9 mouse cellular contexts compared by ENCODE assay signal in the genomic region with DNA sequence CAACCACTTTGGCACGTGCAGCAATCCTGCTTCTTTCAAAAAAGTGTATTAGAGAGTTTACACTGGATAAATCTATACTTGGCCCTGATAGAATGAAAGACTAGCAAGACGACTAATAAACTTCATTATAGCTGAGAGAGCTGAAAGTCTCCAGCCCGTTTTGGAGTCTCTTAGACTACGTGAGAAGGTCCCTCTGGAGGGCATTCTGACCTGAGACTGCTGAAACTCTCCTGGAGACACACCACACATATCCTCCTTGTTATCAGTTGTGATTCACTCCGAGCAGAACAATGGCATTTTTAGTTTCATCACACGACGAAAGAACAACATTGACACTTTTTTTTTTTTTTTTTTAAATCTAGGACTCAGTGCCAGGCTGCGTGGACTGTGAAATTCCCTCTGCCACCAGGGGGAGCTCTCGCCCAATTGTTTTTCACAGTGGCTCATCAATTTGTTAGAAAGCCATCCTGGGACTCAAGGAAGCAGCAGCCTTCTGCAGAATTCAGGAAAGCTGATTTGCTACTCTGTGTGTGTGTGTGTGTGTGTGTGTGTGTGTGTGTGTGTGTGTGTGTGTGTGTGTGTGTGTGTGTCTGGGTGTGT.
A peak's percentile ranks its signal among the peaks of the same experiment; 100 is the strongest.
DNase-seq lines count a peak whose midpoint lies in the region; ATAC-seq and TF ChIP-seq lines count a peak whose summit lies in the region.
"Had no signal": no experiment of that assay in that cellular context is flagged by ENCODE, and none has a peak within 500 bp of the region (broad histone marks: within the 10 kb centered on the region; RNA-seq: fewer than 3 reads in every experiment).

No protein-coding gene starts in this region.

- TF ChIP-seq EP300 in stomach, postnatal 0 days (optimal IDR thresholded peaks at IDR 0.05): no peak

- no peak; the same call in 1 of the 2 replicates for ATAC-seq in neural tube, embryonic 15.5 days (ENCODE audit: low FRiP score)
- ATAC-seq in limb, embryonic 11.5 days (ENCODE audit: insufficient number of reproducible peaks, low FRiP score, low TSS enrichment, low read depth): no peak
- peak; percentile 59; the same call in 1 of the 2 replicates for ATAC-seq in neural tube, embryonic 13.5 days (ENCODE audit: low read depth)
- ATAC-seq in stomach, postnatal 0 days (ENCODE audit: low FRiP score, low TSS enrichment): peak; percentile 38; the same call in 1 of the 2 replicates

- no peaks in the 10 kb centered on the region for H3K27me3 ChIP-seq in neural tube, embryonic 15.5 days (replicated peaks)
- no peaks in the 10 kb centered on the region for H3K27me3 ChIP-seq in limb, embryonic 11.5 days (ENCODE audit: control insufficient read depth, insufficient read depth, low read length)
- no peaks in the 10 kb centered on the region for H3K27me3 ChIP-seq in neural tube, embryonic 13.5 days
- H3K27me3 ChIP-seq in stomach, postnatal 0 days (ENCODE audit: control insufficient read depth, insufficient read depth, low read length): no peaks in the 10 kb centered on the region
- H3K27me3 ChIP-seq: embryonic facial prominence, embryonic 12.5 days had no signal

- 33% methylated on average over 9 of the region's 9 CpGs for WGBS in neural tube, embryonic 15.5 days
- WGBS in limb, embryonic 11.5 days: 35% methylated on average over 9 of the region's 9 CpGs
- 35% methylated on average over 9 of the region's 9 CpGs for WGBS in neural tube, embryonic 13.5 days
- WGBS in stomach, postnatal 0 days: 12% methylated on average over 9 of the region's 9 CpGs

- no peak overlapping the region for H3K4me2 ChIP-seq in neural tube, embryonic 15.5 days
- no peak overlapping the region for H3K4me2 ChIP-seq in limb, embryonic 11.5 days (ENCODE audit: low read depth, severe bottlenecking)
- no peak overlapping the region for H3K4me2 ChIP-seq in neural tube, embryonic 13.5 days
- H3K4me2 ChIP-seq in stomach, postnatal 0 days (replicated peaks; ENCODE audit: low read depth): no peak overlapping the region
- H3K4me2 ChIP-seq: embryonic facial prominence, embryonic 12.5 days had no signal

- no peak overlapping the region for H3K27ac ChIP-seq in neural tube, embryonic 15.5 days (replicated peaks)
- no peak overlapping the region for H3K27ac ChIP-seq in limb, embryonic 11.5 days (replicated peaks; ENCODE audit: low read depth, low read length)
- no peak overlapping the region for H3K27ac ChIP-seq in neural tube, embryonic 13.5 days (replicated peaks)
- H3K27ac ChIP-seq in stomach, postnatal 0 days (replicated peaks): no peak overlapping the region
- H3K27ac ChIP-seq: embryonic facial prominence, embryonic 12.5 days had no signal

- H3K9ac ChIP-seq in neural tube, embryonic 15.5 days (replicated peaks): no peak overlapping the region
- H3K9ac ChIP-seq in limb, embryonic 11.5 days (ENCODE audit: low read length): no peak overlapping the region
- H3K9ac ChIP-seq in neural tube, embryonic 13.5 days: no peak overlapping the region
- no peak overlapping the region for H3K9ac ChIP-seq in stomach, postnatal 0 days (ENCODE audit: low read length)
- H3K9ac ChIP-seq: embryonic facial prominence, embryonic 12.5 days had no signal

- TF ChIP-seq CTCF in stomach, postnatal 0 days (IDR thresholded peaks at IDR 0.05; ENCODE audit: low read depth): peak; percentile 85

- intact Hi-C loops in gastrocnemius, postnatal 36 days (cut with DNase I): no loop called here

- DNase-seq in neural tube, embryonic 10.5 days (ENCODE audit: extremely low spot score, low spot score): peak; percentile 90
- peak; percentile 81 for DNase-seq in embryo, embryonic 10 days (ENCODE audit: low spot score)
- DNase-seq in gastrocnemius, postnatal 36 days: peak; percentile 53 to 69
- peak; percentile 30 to 82 for DNase-seq in kidney, adult 8-10 months
- DNase-seq in limb, embryonic 11.5 days (ENCODE audit: low spot score): peak; percentile 92
- peak; percentile 84 for DNase-seq in stomach, postnatal 0 days (ENCODE audit: low spot score)

- H3K9me3 ChIP-seq in neural tube, embryonic 15.5 days (replicated peaks): no peaks in the 10 kb centered on the region
- no peaks in the 10 kb centered on the region for H3K9me3 ChIP-seq in limb, embryonic 11.5 days (ENCODE audit: control insufficient read depth, low read length)
- H3K9me3 ChIP-seq in neural tube, embryonic 13.5 days: no peaks in the 10 kb centered on the region
- H3K9me3 ChIP-seq in stomach, postnatal 0 days (ENCODE audit: control insufficient read depth, low read length): no peaks in the 10 kb centered on the region
- H3K9me3 ChIP-seq: embryonic facial prominence, embryonic 12.5 days had no signal

- H3K4me3 ChIP-seq in neural tube, embryonic 15.5 days (replicated peaks): no peak overlapping the region
- no peak overlapping the region for H3K4me3 ChIP-seq in limb, embryonic 11.5 days (ENCODE audit: low read depth, low read length)
- no peak overlapping the region for H3K4me3 ChIP-seq in neural tube, embryonic 13.5 days
- no peak overlapping the region for H3K4me3 ChIP-seq in stomach, postnatal 0 days (ENCODE audit: low read depth, low read length)
- H3K4me3 ChIP-seq: embryonic facial prominence, embryonic 12.5 days had no signal

- no peaks in the 10 kb centered on the region for H3K4me1 ChIP-seq in neural tube, embryonic 15.5 days
- H3K4me1 ChIP-seq in limb, embryonic 11.5 days (ENCODE audit: control insufficient read depth, insufficient read depth, low read length): no peaks in the 10 kb centered on the region
- H3K4me1 ChIP-seq in neural tube, embryonic 13.5 days (replicated peaks): 0 out of 2 replicates have a peak, but pooled peaks cover 4% of the 10 kb centered on the region
- no peaks in the 10 kb centered on the region for H3K4me1 ChIP-seq in stomach, postnatal 0 days (replicated peaks; ENCODE audit: control insufficient read depth, insufficient read depth)
- H3K4me1 ChIP-seq: embryonic facial prominence, embryonic 12.5 days had no signal

- no peaks in the 10 kb centered on the region for H3K36me3 ChIP-seq in neural tube, embryonic 15.5 days
- no peaks in the 10 kb centered on the region for H3K36me3 ChIP-seq in limb, embryonic 11.5 days (ENCODE audit: control insufficient read depth, insufficient read depth, low read length)
- H3K36me3 ChIP-seq in neural tube, embryonic 13.5 days: no peaks in the 10 kb centered on the region
- H3K36me3 ChIP-seq in stomach, postnatal 0 days (ENCODE audit: control insufficient read depth, insufficient read depth, low read length): no peaks in the 10 kb centered on the region
- H3K36me3 ChIP-seq: embryonic facial prominence, embryonic 12.5 days had no signal

Comparison
In these comparisons a context has a peak if more than half of its experiments do, and no peak if none do; other contexts are left out.
1. ATAC-seq: peak in neural tube, embryonic 13.5 days (single experiment) and stomach, postnatal 0 days (single experiment); none in neural tube, embryonic 15.5 days (single experiment) and limb, embryonic 11.5 days (single experiment).
2. Peak in every context shown above with its lines, with median percentiles within 50 percentile points of each other: DNase-seq.